Mouse (Mus musculus) adipose tissue, adult 10 weeks (tissue): ENCODE data around the gene Pcp4. TPM values are rescaled to one million over a fixed set of nuclear protein-coding genes. Genes with fewer than 3 reads are reported as not detected.

Experiments used
- polyA plus RNA-seq: library from polyadenylated mRNA; stranded (reverse); fragments of 350-450 nt; fragmentation: Illumina TruSeq; extraction: RNeasy Lipid Tissue Mini Kit (QIAGEN cat#74804); gene quantifications from one replicate; pipeline ENCODE4 v1.2.3, GENCODE M21; 2014; ENCODE audit warnings: low read depth, low replicate concordance

Gene Pcp4
- 5.4 TPM for polyA plus RNA-seq

DNA sequence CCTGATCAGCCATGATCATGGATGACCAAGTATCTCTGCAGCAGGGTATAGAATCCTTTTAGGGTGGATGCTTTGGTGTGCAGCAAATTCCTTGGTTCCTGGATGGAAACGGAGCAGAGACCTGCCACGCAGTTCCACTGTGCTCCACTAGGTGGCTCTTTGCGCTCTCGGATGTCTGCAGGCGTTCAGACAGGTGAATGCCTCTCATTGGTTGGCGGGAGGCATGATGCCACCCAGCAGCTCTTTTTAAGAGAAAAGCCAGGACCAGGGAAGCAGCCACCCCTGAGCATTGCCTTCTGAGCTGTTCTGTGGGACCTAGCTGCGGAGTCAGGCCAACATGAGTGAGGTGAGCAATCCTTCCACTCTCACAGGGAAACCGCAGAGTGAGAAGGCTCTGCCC lies at the start of gene Pcp4:
Gene Pcp4 (plus strand): TSS at position 162 of the 400 bp plus-strand sequence.

DNA sequence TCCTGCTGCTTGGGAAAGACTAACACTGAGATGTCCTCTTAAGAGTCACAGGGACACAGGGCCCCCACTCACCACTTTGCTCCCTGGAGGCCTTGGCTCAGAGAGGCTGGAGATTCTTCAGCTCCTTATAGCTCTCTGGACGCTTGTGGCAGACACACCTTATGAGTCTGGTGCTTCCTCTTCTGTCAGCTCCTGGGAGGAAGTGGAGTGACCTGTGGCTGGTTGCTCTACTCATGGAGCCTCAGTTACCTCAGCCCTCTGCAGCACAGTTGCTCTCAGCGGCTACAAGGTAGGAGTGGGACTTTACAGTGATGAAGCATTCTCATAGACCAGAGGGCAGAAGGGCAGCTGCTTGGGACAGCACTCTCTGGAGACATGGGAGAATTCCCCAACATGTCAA lies 23.9 kb upstream of the Pcp4 start, which contains the start of gene Itgb2l:
Gene Itgb2l (minus strand): TSS at position 152 of the 400 bp plus-strand sequence.

Other genes with a start within 250 kb of the Pcp4 start
- gene B3galt5, start 231.8 kb upstream of the Pcp4 start, polyA plus RNA-seq: not detected
- not detected for gene Itgb2l, start 24.0 kb upstream of the Pcp4 start, polyA plus RNA-seq